Mouse (Mus musculus): ENCODE measurements around the gene Drd5.

Drd5 gene

GRCm38 (mm10) chr5:38346646-38347432 is 27.7 kb downstream of the Drd5 start:
- DNase-seq (ENCODE audit: extremely low read depth, low read depth, low spot score), result no peak

- DNase-seq (ENCODE audit: extremely low read depth, low read depth, low spot score), result no peak
These were observed 31.3 kb downstream of the Drd5 start for GRCm38 (mm10) chr5:38350351-38350929.

GRCm38 (mm10) chr5:38356927-38357326 is 37.8 kb downstream of the Drd5 start:
- DNase-seq (ENCODE audit: extremely low read depth, low read depth, low spot score), result no peak

- DNase-seq (ENCODE audit: extremely low read depth, low read depth, low spot score), result no peak
These were observed 40.5 kb downstream of the Drd5 start for GRCm38 (mm10) chr5:38359716-38360115.

- DNase-seq (ENCODE audit: extremely low read depth, low read depth, low spot score), result no peak
These were observed 45.2 kb downstream of the Drd5 start for GRCm38 (mm10) chr5:38364396-38364795.

GRCm38 (mm10) chr5:38365521-38365920 is 46.4 kb downstream of the Drd5 start:
- DNase-seq (ENCODE audit: extremely low read depth, low read depth, low spot score), result no peak

- DNase-seq (ENCODE audit: extremely low read depth, low read depth, low spot score), result no peak
These were observed 47.7 kb downstream of the Drd5 start for GRCm38 (mm10) chr5:38366650-38367470.

- DNase-seq (ENCODE audit: extremely low read depth, low read depth, low spot score), result no peak
These were observed 52.1 kb downstream of the Drd5 start for GRCm38 (mm10) chr5:38371308-38371707.

Data from fat pad, adult 2 months (tissue).